Mouse (Mus musculus) lung, adult 2 months (tissue): ENCODE data around the gene Lonp2.

Experiments
- CTCF ChIP-seq: fragments of 200-500 bp; IDR thresholded peaks from 2 replicates; pipeline ENCODE4 v1.5.1; 2011; ENCODE audit warnings: mild to moderate bottlenecking, low read length, control low read depth; ENCODE audit not compliant: insufficient read depth
- POLR2A ChIP-seq: fragments of 200-500 bp; IDR thresholded peaks from 2 replicates; pipeline ENCODE4 v1.6.1; 2011; ENCODE audit warnings: low read depth, mild to moderate bottlenecking, control low read depth, low read length, borderline replicate concordance; ENCODE audit errors: extremely low read depth

DNA sequence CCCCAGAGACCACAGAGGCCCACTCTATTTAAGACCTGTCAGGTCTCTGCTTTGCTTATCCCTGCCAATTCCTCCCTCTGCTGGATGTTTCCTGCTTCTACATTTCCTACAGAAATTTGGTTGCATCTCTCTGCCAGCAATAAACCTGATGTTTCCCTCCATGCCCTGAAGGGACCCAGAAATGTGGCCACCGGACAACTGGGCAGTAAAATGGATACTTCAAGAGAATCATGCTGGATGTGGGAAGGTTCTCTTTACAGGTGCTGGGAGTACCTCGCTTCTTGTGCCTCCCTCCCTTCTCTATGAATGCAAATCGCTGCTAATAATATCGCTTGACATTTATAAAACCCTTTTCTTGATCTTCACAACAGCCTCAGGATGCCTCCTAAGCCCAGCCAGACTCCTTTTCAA, 41.9 kb upstream of the Lonp2 start:
- no peak for TF ChIP-seq CTCF
- TF ChIP-seq POLR2A, result no peak
